Mouse (Mus musculus): ENCODE measurements around the gene Ccar1.

GRCm38 (mm10) chr10:62810010-62810409, 17.9 kb upstream of the Ccar1 start:
- peak; percentile 46 for TF ChIP-seq CTCF (IDR thresholded peaks at IDR 0.05)
- no peak for TF ChIP-seq EP300 (IDR thresholded peaks at IDR 0.05; ENCODE audit: insufficient read depth, low read depth, low read length)
